In genomic region chr13:24101157-24102130, GRCm38 (mm10) we compare ENCODE assay signal across 20 mouse cellular contexts.
DNase-seq lines count a peak whose midpoint lies in the region; ATAC-seq and TF ChIP-seq lines count a peak whose summit lies in the region.
"Had no signal": no experiment of that assay in that cellular context is flagged by ENCODE, and none has a peak within 500 bp of the region (broad histone marks: within the 10 kb centered on the region; RNA-seq: fewer than 3 reads in every experiment).

No protein-coding gene starts in this region.

- no peaks in the 10 kb centered on the region for H3K36me3 ChIP-seq in forebrain, embryonic 15.5 days
- H3K36me3 ChIP-seq: heart, embryonic 12.5 days; limb, embryonic 10.5 days; stomach, embryonic 15.5 days had no signal

- no peak overlapping the region for H3K4me3 ChIP-seq in forebrain, embryonic 15.5 days
- H3K4me3 ChIP-seq in lung, adult 2 months (replicated peaks; ENCODE audit: extremely low read depth, low read depth, low read length), result no peak overlapping the region
- H3K4me3 ChIP-seq: heart, embryonic 12.5 days; limb, embryonic 10.5 days; stomach, embryonic 15.5 days had no signal

- TF ChIP-seq POLR2A in lung, adult 2 months (IDR thresholded peaks at IDR 0.05; ENCODE audit: borderline replicate concordance, extremely low read depth, low read depth, low read length), result no peak

- peaks cover 31% of the 10 kb centered on the region for H3K4me1 ChIP-seq in forebrain, embryonic 15.5 days
- no peaks in the 10 kb centered on the region for H3K4me1 ChIP-seq in lung, adult 2 months (ENCODE audit: control insufficient read depth, insufficient read depth, low read length)
- H3K4me1 ChIP-seq: stomach, embryonic 15.5 days had no signal

- no peak for TF ChIP-seq CTCF in lung, adult 2 months (IDR thresholded peaks at IDR 0.05; ENCODE audit: insufficient read depth, low read length)

- 0 out of 2 replicates have a peak, but pooled peaks have one; percentile 35 for ATAC-seq in forebrain, embryonic 15.5 days (replicated peaks)
- ATAC-seq: activated CD4-positive, CD25-positive, alpha-beta regulatory T cell, adult 4 months; inflammation-experienced regulatory T-cells, adult 6 months had no signal

- H3K27ac ChIP-seq in forebrain, embryonic 15.5 days (replicated peaks), result peak overlapping the region; percentile 72
- H3K27ac ChIP-seq: kidney, postnatal 0 days; limb, embryonic 10.5 days; stomach, embryonic 15.5 days had no signal

- H3K4me2 ChIP-seq in forebrain, embryonic 15.5 days (replicated peaks), result 0 out of 2 replicates have a peak overlapping the region, but pooled peaks have one; percentile 9
- H3K4me2 ChIP-seq: heart, embryonic 12.5 days; stomach, embryonic 15.5 days had no signal

- DNase-seq in lung, adult 18-20 months, result peak; percentile 38 to 59
- no peak for DNase-seq in lung, postnatal 14 days
- DNase-seq in lung, adult 2 months, result peak; percentile 20
- DNase-seq in lung, postnatal 36 days, result peak; percentile 53
- no peak for DNase-seq in adrenal gland, postnatal 25 days
- no peak for DNase-seq in cerebellum, adult 11-12 months
- DNase-seq: adrenal gland, postnatal 10 days; cerebellum, adult 8-10 months; heart, postnatal 10 days; kidney, adult 2 months; layer of hippocampus, adult 9-11 months; liver; thymus, postnatal 25 days had no signal

- H3K27me3 ChIP-seq in forebrain, embryonic 15.5 days, result no peaks in the 10 kb centered on the region
- H3K27me3 ChIP-seq: stomach, embryonic 15.5 days had no signal

- WGBS in forebrain, embryonic 15.5 days, result 38% methylated on average over 11 of the region's 11 CpGs
- 38% methylated on average over 11 of the region's 11 CpGs for WGBS in lung, adult 2 months

- no peak overlapping the region for H3K9ac ChIP-seq in forebrain, embryonic 15.5 days (replicated peaks)
- H3K9ac ChIP-seq: heart, embryonic 12.5 days; stomach, embryonic 15.5 days had no signal

- no peaks in the 10 kb centered on the region for H3K9me3 ChIP-seq in forebrain, embryonic 15.5 days
- H3K9me3 ChIP-seq: heart, embryonic 12.5 days; limb, embryonic 10.5 days; stomach, embryonic 15.5 days had no signal

Comparison
In these comparisons a context has a peak if more than half of its experiments do, and no peak if none do; other contexts are left out.
1. DNase-seq: peak in lung, adult 18-20 months (2 of 2), lung, adult 2 months (single experiment) and lung, postnatal 36 days (single experiment); none in lung, postnatal 14 days (single experiment), adrenal gland, postnatal 25 days (single experiment) and cerebellum, adult 11-12 months (single experiment).